Mouse (Mus musculus): Measurements from ENCODE around the gene Mapk8ip3. TPM values are rescaled to one million over a fixed set of nuclear protein-coding genes. Genes with fewer than 3 reads are reported as not detected.
A peak's percentile ranks its signal among the peaks of the same experiment; 100 is the strongest.

The Mapk8ip3 gene
- total and polyA plus RNA-seq, 2 experiments from 2014 or later, result 62.0 to 177 TPM

DNA sequence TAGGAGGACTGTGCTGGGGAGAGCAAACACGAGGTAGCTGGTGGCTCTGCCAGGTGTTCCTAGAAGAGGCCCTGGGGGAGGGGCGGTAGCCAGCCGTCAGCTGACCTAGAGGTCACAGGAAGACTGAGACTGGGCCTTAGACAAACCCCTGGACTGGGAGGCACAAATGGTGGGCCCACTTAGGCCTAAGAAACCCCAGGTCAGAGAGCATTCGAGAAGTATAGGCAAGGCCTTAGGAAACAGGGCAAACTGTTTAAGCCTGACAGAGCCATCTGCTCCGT, 58.7 kb downstream of the Mapk8ip3 start:
- Histone ChIP-seq H3K36me3 (ENCODE audit: insufficient read depth, low read length) (peaks cover 4% of the 10 kb centered on the region; the same call in 1 of the 2 replicates), H3K9me3 (ENCODE audit: low read length) (no peaks in the 10 kb centered on the region), H3K4me1 (ENCODE audit: insufficient read depth, low read length) (no peaks in the 10 kb centered on the region), H3K4me3 (ENCODE audit: low read length) (no peak overlapping the region), H3K27ac (no peak overlapping the region), H3K9ac (replicated peaks; ENCODE audit: low read length) (no peak overlapping the region), H3K4me2 (ENCODE audit: low read depth, low read length) (no peak overlapping the region), H3K27me3 (ENCODE audit: insufficient read depth, low read length) (no peaks in the 10 kb centered on the region)
- DNase-seq (ENCODE audit: low spot score) (no peak), ATAC-seq (0 out of 2 replicates have a peak, but pooled peaks have one; percentile 20)
- no peak for TF ChIP-seq CTCF (IDR thresholded peaks at IDR 0.05; ENCODE audit: low read depth)
- 47% methylated on average over 5 of the region's 5 CpGs for whole genome bisulfite sequencing

DNA sequence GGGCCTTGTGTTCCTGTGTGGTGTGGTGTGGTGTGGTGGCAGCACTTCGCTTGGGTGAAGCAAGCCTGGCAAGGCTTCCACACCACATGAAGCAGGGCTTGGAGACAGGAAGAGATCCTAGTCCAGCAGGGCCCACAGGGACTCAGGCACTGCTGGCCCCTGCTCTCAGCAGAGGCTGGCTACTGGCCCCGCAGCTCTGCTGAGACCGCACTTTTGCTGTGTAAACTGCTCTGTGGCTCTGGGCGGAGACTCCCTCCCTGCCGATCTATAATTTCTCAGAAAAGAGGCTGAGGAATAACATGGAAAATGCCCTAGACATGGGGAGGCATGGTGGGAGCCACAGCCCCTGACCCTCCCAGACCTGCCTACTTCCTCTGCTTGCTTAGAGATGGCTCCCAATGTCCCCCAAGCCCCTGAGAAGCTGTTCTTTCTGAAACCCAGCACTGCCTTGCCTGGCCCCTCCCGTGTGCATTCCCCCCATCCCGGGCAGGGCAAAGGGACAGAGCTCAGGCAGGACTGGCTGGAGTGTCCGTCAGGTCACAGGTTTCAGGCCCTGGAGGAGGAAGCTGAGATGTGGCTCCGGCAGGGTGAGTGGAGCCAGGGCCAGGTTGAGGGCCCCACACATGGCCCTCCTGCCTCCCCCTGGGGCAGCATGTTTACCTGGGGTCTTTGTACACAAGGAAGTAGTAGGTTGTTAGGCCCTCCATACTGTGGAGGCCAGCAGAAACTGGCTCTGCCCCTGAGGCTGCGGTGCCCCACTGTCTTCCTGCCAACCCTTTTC, 59.3 kb downstream of the Mapk8ip3 start:
- WGBS, result 62% methylated on average over 10 of the region's 10 CpGs
- H3K27ac ChIP-seq, result no peak overlapping the region
- no peaks in the 10 kb centered on the region for H3K36me3 ChIP-seq (ENCODE audit: insufficient read depth, low read length)
- H3K27me3 ChIP-seq (ENCODE audit: insufficient read depth, low read length), result no peaks in the 10 kb centered on the region
- H3K9ac ChIP-seq (replicated peaks; ENCODE audit: low read length), result no peak overlapping the region
- DNase-seq (ENCODE audit: low spot score) (no peak), ATAC-seq (no peak)
- H3K9me3 ChIP-seq (ENCODE audit: low read length), result no peaks in the 10 kb centered on the region
- no peak overlapping the region for H3K4me3 ChIP-seq (ENCODE audit: low read length)
- no peaks in the 10 kb centered on the region for H3K4me1 ChIP-seq (ENCODE audit: insufficient read depth, low read length)
- TF ChIP-seq CTCF (IDR thresholded peaks at IDR 0.05; ENCODE audit: low read depth), result no peak
- H3K4me2 ChIP-seq (ENCODE audit: low read depth, low read length), result no peak overlapping the region

DNA sequence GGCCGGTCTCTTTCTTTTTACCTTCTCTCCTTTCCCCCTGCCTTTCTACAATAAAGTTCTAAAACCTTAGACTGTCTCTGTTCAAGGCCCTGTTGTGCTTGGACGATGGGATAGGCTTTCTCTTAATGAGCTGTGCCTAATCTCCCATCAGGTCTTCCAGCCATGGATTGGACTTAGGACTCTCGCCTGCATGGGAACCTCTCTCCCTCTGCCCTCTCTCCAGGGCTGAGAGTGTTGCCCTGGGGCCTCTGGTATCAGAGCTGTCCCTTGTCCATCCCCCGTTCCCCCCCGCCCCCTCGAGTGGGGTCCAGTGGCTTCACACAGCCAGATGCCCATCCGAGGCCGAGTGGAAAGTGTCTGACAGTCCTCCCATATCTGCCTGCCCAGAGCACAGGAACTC, 61.8 kb downstream of the Mapk8ip3 start:
- no peaks in the 10 kb centered on the region for H3K9me3 ChIP-seq (ENCODE audit: low read length)
- no peak overlapping the region for H3K27ac ChIP-seq
- H3K9ac ChIP-seq (replicated peaks; ENCODE audit: low read length), result no peak overlapping the region
- H3K36me3 ChIP-seq (ENCODE audit: insufficient read depth, low read length), result no peaks in the 10 kb centered on the region
- H3K4me1 ChIP-seq (ENCODE audit: insufficient read depth, low read length), result no peaks in the 10 kb centered on the region
- 80% methylated on average over 8 of the region's 8 CpGs for WGBS
- H3K27me3 ChIP-seq (ENCODE audit: insufficient read depth, low read length), result no peaks in the 10 kb centered on the region
- no peak overlapping the region for H3K4me2 ChIP-seq (ENCODE audit: low read depth, low read length)
- ATAC-seq (no peak), DNase-seq (ENCODE audit: low spot score) (no peak)
- H3K4me3 ChIP-seq (ENCODE audit: low read length), result no peak overlapping the region
- no peak for TF ChIP-seq CTCF (IDR thresholded peaks at IDR 0.05; ENCODE audit: low read depth)

DNA sequence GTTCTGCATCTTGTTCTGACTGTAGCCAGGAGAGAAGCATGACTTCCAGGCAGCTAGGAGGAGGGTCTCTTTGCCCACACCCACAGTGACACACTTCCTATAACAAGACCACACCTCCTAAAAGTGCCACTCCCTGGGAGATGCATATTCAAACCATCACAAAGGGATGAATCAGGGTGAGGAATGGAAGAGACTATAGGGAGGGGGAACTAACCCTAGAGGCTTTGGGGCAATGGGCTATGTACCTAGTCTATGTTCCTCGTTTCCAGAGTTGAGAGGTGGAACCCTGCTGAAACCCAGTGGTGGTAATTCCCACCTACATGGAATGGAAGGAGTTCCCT, 62.4 kb downstream of the Mapk8ip3 start:
- WGBS, result 29% methylated on average over 1 of the region's 1 CpGs
- no peak for ATAC-seq

DNA sequence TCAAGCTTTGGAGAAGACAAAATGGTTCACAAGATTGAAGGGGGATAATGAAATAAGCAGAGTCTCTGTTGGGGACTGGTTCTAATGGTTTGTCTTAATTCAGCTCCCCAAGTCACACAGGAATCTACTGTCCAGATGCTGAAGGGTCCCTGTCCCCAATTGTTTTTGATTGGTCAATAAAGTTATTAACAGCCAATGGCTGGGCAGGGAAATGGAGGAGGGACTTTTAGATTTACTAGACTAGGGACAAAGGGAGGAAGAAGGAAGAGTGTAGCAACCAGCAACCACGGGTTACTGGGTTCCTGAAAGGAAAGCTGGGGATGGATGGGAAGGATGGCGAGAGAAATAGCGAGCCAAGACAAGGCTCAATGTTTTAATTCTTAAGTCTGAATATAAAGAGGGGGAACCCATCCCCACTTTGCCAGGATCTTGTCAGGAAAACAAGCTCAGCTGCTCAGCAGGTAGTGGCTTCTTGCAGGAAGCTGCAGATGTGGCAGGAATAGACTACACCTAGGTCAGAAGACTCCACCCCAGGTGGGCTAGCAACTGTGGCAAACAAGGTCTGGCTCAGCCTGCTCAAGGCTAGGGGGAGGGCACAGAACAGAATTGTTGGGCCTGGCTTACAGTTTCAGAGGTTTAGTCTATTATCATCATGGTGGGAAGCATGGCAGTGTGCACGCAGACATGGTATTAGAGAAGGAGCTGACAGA, 62.9 kb downstream of the Mapk8ip3 start:
- no peak overlapping the region for H3K4me2 ChIP-seq (ENCODE audit: low read depth, low read length)
- no peak overlapping the region for H3K9ac ChIP-seq (replicated peaks; ENCODE audit: low read length)
- H3K27ac ChIP-seq, result no peak overlapping the region
- no peak for ATAC-seq
- WGBS, result 47% methylated on average over 4 of the region's 4 CpGs
- DNase-seq (ENCODE audit: low spot score), result no peak
- H3K27me3 ChIP-seq (ENCODE audit: insufficient read depth, low read length), result no peaks in the 10 kb centered on the region
- no peaks in the 10 kb centered on the region for H3K9me3 ChIP-seq (ENCODE audit: low read length)
- no peak overlapping the region for H3K4me3 ChIP-seq (ENCODE audit: low read length)
- no peaks in the 10 kb centered on the region for H3K36me3 ChIP-seq (ENCODE audit: insufficient read depth, low read length)
- TF ChIP-seq CTCF (IDR thresholded peaks at IDR 0.05; ENCODE audit: low read depth), result no peak
- no peaks in the 10 kb centered on the region for H3K4me1 ChIP-seq (ENCODE audit: insufficient read depth, low read length)

More for the DNA sequence above, 62.4 kb downstream of the Mapk8ip3 start:
- no peak for TF ChIP-seq CTCF (IDR thresholded peaks at IDR 0.05; ENCODE audit: low read depth)
- no peak for DNase-seq (ENCODE audit: low spot score)
- no peak overlapping the region for H3K4me3 ChIP-seq (ENCODE audit: low read length)
- H3K4me1 ChIP-seq (ENCODE audit: insufficient read depth, low read length), result no peaks in the 10 kb centered on the region
- no peaks in the 10 kb centered on the region for H3K36me3 ChIP-seq (ENCODE audit: insufficient read depth, low read length)
- H3K9ac ChIP-seq (replicated peaks; ENCODE audit: low read length), result no peak overlapping the region
- no peaks in the 10 kb centered on the region for H3K27me3 ChIP-seq (ENCODE audit: insufficient read depth, low read length)
- no peak overlapping the region for H3K27ac ChIP-seq
- H3K9me3 ChIP-seq (ENCODE audit: low read length), result no peaks in the 10 kb centered on the region
- no peak overlapping the region for H3K4me2 ChIP-seq (ENCODE audit: low read depth, low read length)

DNA sequence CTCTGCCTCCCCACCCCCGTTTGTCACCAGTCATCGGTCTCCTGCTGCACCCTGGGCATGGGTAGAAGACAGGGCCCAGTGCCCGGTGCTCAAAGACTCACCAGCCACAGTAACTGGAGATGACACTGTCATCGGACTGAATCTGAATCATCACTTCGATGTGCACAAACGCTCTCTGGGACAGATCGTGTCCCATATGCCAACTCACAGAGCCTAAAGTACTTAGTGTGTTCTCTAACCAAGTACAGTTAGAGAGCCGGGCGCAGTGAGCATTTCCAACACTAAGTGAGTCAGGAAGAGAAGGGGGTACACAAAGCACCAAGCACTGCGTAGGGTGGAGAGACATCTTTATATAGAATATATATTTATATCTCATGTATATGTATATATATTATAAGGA, 68.9 kb downstream of the Mapk8ip3 start:
- no peak for TF ChIP-seq CTCF (IDR thresholded peaks at IDR 0.05; ENCODE audit: low read depth)
- H3K9me3 ChIP-seq (ENCODE audit: low read length), result no peaks in the 10 kb centered on the region
- WGBS, result 92% methylated on average over 10 of the region's 10 CpGs

DNA sequence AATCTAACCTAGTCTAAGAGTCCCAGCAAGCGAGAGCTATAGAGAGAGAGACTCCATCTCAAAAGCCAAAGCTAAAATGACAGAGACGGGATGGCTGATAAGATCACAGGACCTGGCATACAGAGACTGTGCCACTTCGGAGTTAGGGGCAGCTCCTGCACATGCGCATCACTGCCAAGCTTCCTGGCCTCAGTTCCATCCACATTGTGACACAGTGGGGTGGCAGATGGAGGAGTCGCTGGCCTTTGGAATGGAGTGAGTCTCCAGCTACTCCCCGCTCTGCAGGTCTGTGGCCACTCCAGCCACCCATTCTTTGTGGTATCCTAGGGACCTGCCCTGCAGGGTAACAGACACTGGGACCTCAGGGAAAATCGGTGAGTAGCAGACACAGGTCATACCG, 71.0 kb downstream of the Mapk8ip3 start, which contains the start of gene Igfals:
TSS of gene Igfals (plus strand) at position 222 of the 400 bp plus-strand sequence.
- DNase-seq (ENCODE audit: low spot score) (no peak), ATAC-seq (no peak)
- TF ChIP-seq CTCF (IDR thresholded peaks at IDR 0.05; ENCODE audit: low read depth), result no peak
- Histone ChIP-seq H3K9me3 (ENCODE audit: low read length) (no peaks in the 10 kb centered on the region), H3K9ac (replicated peaks; ENCODE audit: low read length) (no peak within 1 kb of the TSS), H3K4me1 (ENCODE audit: insufficient read depth, low read length) (no peaks in the 10 kb centered on the region), H3K27me3 (ENCODE audit: insufficient read depth, low read length) (no peaks in the 10 kb centered on the region), H3K4me3 (ENCODE audit: low read length) (no peak within 1 kb of the TSS), H3K36me3 (ENCODE audit: insufficient read depth, low read length) (peaks cover 40% of the 10 kb centered on the region), H3K4me2 (ENCODE audit: low read depth, low read length) (no peak within 1 kb of the TSS), H3K27ac (no peak within 1 kb of the TSS)
- WGBS, result 91% methylated on average over 8 of the region's 8 CpGs

More for the DNA sequence above, 68.9 kb downstream of the Mapk8ip3 start:
- H3K9ac ChIP-seq (replicated peaks; ENCODE audit: low read length), result no peak overlapping the region
- no peaks in the 10 kb centered on the region for H3K4me1 ChIP-seq (ENCODE audit: insufficient read depth, low read length)
- no peak for DNase-seq (ENCODE audit: low spot score)
- no peak for ATAC-seq
- H3K4me2 ChIP-seq (ENCODE audit: low read depth, low read length), result no peak overlapping the region
- H3K4me3 ChIP-seq (ENCODE audit: low read length), result no peak overlapping the region
- no peaks in the 10 kb centered on the region for H3K27me3 ChIP-seq (ENCODE audit: insufficient read depth, low read length)
- H3K36me3 ChIP-seq (ENCODE audit: insufficient read depth, low read length), result peaks cover 25% of the 10 kb centered on the region
- H3K27ac ChIP-seq, result no peak overlapping the region

All from hindbrain, postnatal 0 days (tissue).